Mouse (Mus musculus): ENCODE measurements at regions not wholly inside any gene's neighbourhood (a gene's known extent, or its start where the extent isn't known, plus 50 kb on each side); places are given as distances from the start of the nearest gene placed in this dataset.

- TF ChIP-seq CTCF (conservative IDR thresholded peaks at IDR 0.05; ENCODE audit: low read length), result no peak
- no peak for TF ChIP-seq POU5F1 (IDR thresholded peaks at IDR 0.05; ENCODE audit: borderline replicate concordance, low read length)
- Histone ChIP-seq H3K27me3 (ENCODE audit: insufficient read depth, low read length) (no peaks in the 10 kb centered on the region), H3K4me1 (replicated peaks; ENCODE audit: low read depth, low read length) (no peaks in the 10 kb centered on the region), H3K36me3 (ENCODE audit: insufficient read depth, low read length) (no peaks in the 10 kb centered on the region), H3K4me3 (replicated peaks; ENCODE audit: low read length) (no peak overlapping the region), H3K9me3 (ENCODE audit: low read length) (peaks cover 11% of the 10 kb centered on the region)
Observed at GRCm38 (mm10) chr16:87295727-87296126, 58.3 kb upstream of the N6amt1 start.

GRCm38 (mm10) chr16:87292826-87293225 lies 61.2 kb upstream of the N6amt1 start:
- H3K9me3 ChIP-seq (ENCODE audit: low read length), result peaks cover 11% of the 10 kb centered on the region
- H3K36me3 ChIP-seq (ENCODE audit: insufficient read depth, low read length), result no peaks in the 10 kb centered on the region
- H3K4me1 ChIP-seq (replicated peaks; ENCODE audit: low read depth, low read length), result no peaks in the 10 kb centered on the region
- no peak overlapping the region for H3K4me3 ChIP-seq (replicated peaks; ENCODE audit: low read length)
- TF ChIP-seq CTCF (conservative IDR thresholded peaks at IDR 0.05; ENCODE audit: low read length) (no peak), POU5F1 (IDR thresholded peaks at IDR 0.05; ENCODE audit: borderline replicate concordance, low read length) (no peak), NANOG (IDR thresholded peaks at IDR 0.05; ENCODE audit: borderline replicate concordance, low read length) (no peak)
- no peaks in the 10 kb centered on the region for H3K27me3 ChIP-seq (ENCODE audit: insufficient read depth, low read length)

GRCm38 (mm10) chr16:87291716-87292115 lies 62.3 kb upstream of the N6amt1 start:
- no peaks in the 10 kb centered on the region for H3K36me3 ChIP-seq (ENCODE audit: insufficient read depth, low read length)
- TF ChIP-seq NANOG (IDR thresholded peaks at IDR 0.05; ENCODE audit: borderline replicate concordance, low read length) (no peak), POU5F1 (IDR thresholded peaks at IDR 0.05; ENCODE audit: borderline replicate concordance, low read length) (no peak), CTCF (conservative IDR thresholded peaks at IDR 0.05; ENCODE audit: low read length) (no peak)
- H3K9me3 ChIP-seq (ENCODE audit: low read length), result peaks cover 11% of the 10 kb centered on the region
- no peak overlapping the region for H3K4me3 ChIP-seq (replicated peaks; ENCODE audit: low read length)
- no peaks in the 10 kb centered on the region for H3K4me1 ChIP-seq (replicated peaks; ENCODE audit: low read depth, low read length)
- no peaks in the 10 kb centered on the region for H3K27me3 ChIP-seq (ENCODE audit: insufficient read depth, low read length)

GRCm38 (mm10) chr16:87285639-87286038 lies 68.3 kb upstream of the N6amt1 start:
- H3K27me3 ChIP-seq (ENCODE audit: insufficient read depth, low read length), result no peaks in the 10 kb centered on the region
- no peak overlapping the region for H3K4me3 ChIP-seq (replicated peaks; ENCODE audit: low read length)
- H3K9me3 ChIP-seq (ENCODE audit: low read length), result no peaks in the 10 kb centered on the region
- no peaks in the 10 kb centered on the region for H3K4me1 ChIP-seq (replicated peaks; ENCODE audit: low read depth, low read length)
- TF ChIP-seq NANOG (IDR thresholded peaks at IDR 0.05; ENCODE audit: borderline replicate concordance, low read length) (no peak), CTCF (conservative IDR thresholded peaks at IDR 0.05; ENCODE audit: low read length) (no peak), POU5F1 (IDR thresholded peaks at IDR 0.05; ENCODE audit: borderline replicate concordance, low read length) (no peak)
- H3K36me3 ChIP-seq (ENCODE audit: insufficient read depth, low read length), result no peaks in the 10 kb centered on the region

- TF ChIP-seq POU5F1 (IDR thresholded peaks at IDR 0.05; ENCODE audit: borderline replicate concordance, low read length), result no peak
- TF ChIP-seq NANOG (IDR thresholded peaks at IDR 0.05; ENCODE audit: borderline replicate concordance, low read length), result no peak
- no peak for TF ChIP-seq CTCF (conservative IDR thresholded peaks at IDR 0.05; ENCODE audit: low read length)
- H3K4me3 ChIP-seq (replicated peaks; ENCODE audit: low read length), result no peak overlapping the region
- no peaks in the 10 kb centered on the region for H3K27me3 ChIP-seq (ENCODE audit: insufficient read depth, low read length)
- H3K9me3 ChIP-seq (ENCODE audit: low read length), result no peaks in the 10 kb centered on the region
- H3K4me1 ChIP-seq (replicated peaks; ENCODE audit: low read depth, low read length), result no peaks in the 10 kb centered on the region
- no peaks in the 10 kb centered on the region for H3K36me3 ChIP-seq (ENCODE audit: insufficient read depth, low read length)
Observed at GRCm38 (mm10) chr16:87284835-87285510, 69.0 kb upstream of the N6amt1 start.

GRCm38 (mm10) chr16:87278518-87278917 lies 75.5 kb upstream of the N6amt1 start:
- H3K4me1 ChIP-seq (replicated peaks; ENCODE audit: low read depth, low read length), result no peaks in the 10 kb centered on the region
- H3K9me3 ChIP-seq (ENCODE audit: low read length), result no peaks in the 10 kb centered on the region
- H3K27me3 ChIP-seq (ENCODE audit: insufficient read depth, low read length), result no peaks in the 10 kb centered on the region
- no peaks in the 10 kb centered on the region for H3K36me3 ChIP-seq (ENCODE audit: insufficient read depth, low read length)
- TF ChIP-seq NANOG (IDR thresholded peaks at IDR 0.05; ENCODE audit: borderline replicate concordance, low read length) (no peak), POU5F1 (IDR thresholded peaks at IDR 0.05; ENCODE audit: borderline replicate concordance, low read length) (no peak)
- no peak overlapping the region for H3K4me3 ChIP-seq (replicated peaks; ENCODE audit: low read length)

- H3K4me1 ChIP-seq (replicated peaks; ENCODE audit: low read depth, low read length), result no peaks in the 10 kb centered on the region
- H3K36me3 ChIP-seq (ENCODE audit: insufficient read depth, low read length), result no peaks in the 10 kb centered on the region
- H3K9me3 ChIP-seq (ENCODE audit: low read length), result no peaks in the 10 kb centered on the region
- no peaks in the 10 kb centered on the region for H3K27me3 ChIP-seq (ENCODE audit: insufficient read depth, low read length)
- TF ChIP-seq CTCF (conservative IDR thresholded peaks at IDR 0.05; ENCODE audit: low read length) (no peak), NANOG (IDR thresholded peaks at IDR 0.05; ENCODE audit: borderline replicate concordance, low read length) (no peak), POU5F1 (IDR thresholded peaks at IDR 0.05; ENCODE audit: borderline replicate concordance, low read length) (no peak)
- H3K4me3 ChIP-seq (replicated peaks; ENCODE audit: low read length), result no peak overlapping the region
Observed at GRCm38 (mm10) chr16:87272363-87272762, 81.6 kb upstream of the N6amt1 start.

GRCm38 (mm10) chr16:87267954-87268804 lies 85.8 kb upstream of the N6amt1 start:
- Histone ChIP-seq H3K27me3 (ENCODE audit: insufficient read depth, low read length) (no peaks in the 10 kb centered on the region), H3K4me3 (replicated peaks; ENCODE audit: low read length) (no peak overlapping the region), H3K4me1 (replicated peaks; ENCODE audit: low read depth, low read length) (no peaks in the 10 kb centered on the region), H3K36me3 (ENCODE audit: insufficient read depth, low read length) (no peaks in the 10 kb centered on the region), H3K9me3 (ENCODE audit: low read length) (no peaks in the 10 kb centered on the region)
- TF ChIP-seq CTCF (conservative IDR thresholded peaks at IDR 0.05; ENCODE audit: low read length), result no peak

Data from E14TG2a.4 (cell line).